Mouse (Mus musculus) stomach, embryonic 15.5 days (tissue): ENCODE results near the gene Ldlrap1. TPM values are rescaled to one million over a fixed set of nuclear protein-coding genes. Genes with fewer than 3 reads are reported as not detected.
A peak's percentile ranks its signal among the peaks of the same experiment; 100 is the strongest.

ENCODE experiments used
- ATAC-seq: fragments of 200-750 bp; cut with Nextera tagmentation; 2 replicates; pipeline ENCODE4 v1.8.0; 2017; ENCODE audit warnings: low read depth, moderate number of reproducible peaks, moderate TSS enrichment; ENCODE audit not compliant: insufficient read depth, low FRiP score
- H3K27ac ChIP-seq: fragments of 300-500 bp; sonication (generic); 2 replicates; pipeline ENCODE4 v1.5.1; 2015; ENCODE audit warnings: mild to moderate bottlenecking, inconsistent platforms
- H3K27me3 ChIP-seq: fragments of 300-500 bp; sonication (generic); replicated peaks from 2 replicates; pipeline ENCODE4 v1.6.1; 2015; ENCODE audit warnings: inconsistent platforms
- H3K36me3 ChIP-seq: fragments of 300-500 bp; sonication (generic); 2 replicates; pipeline ENCODE4 v1.6.1; 2015; ENCODE audit warnings: inconsistent platforms
- H3K4me1 ChIP-seq: fragments of 300-500 bp; sonication (generic); 2 replicates; pipeline ENCODE4 v1.6.1; 2015; ENCODE audit warnings: inconsistent platforms
- H3K4me2 ChIP-seq: fragments of 300-500 bp; sonication (generic); 2 replicates; pipeline ENCODE4 v1.6.1; 2015; ENCODE audit warnings: mild to moderate bottlenecking, inconsistent platforms
- H3K4me3 ChIP-seq: fragments of 300-500 bp; sonication (generic); replicated peaks from 2 replicates; pipeline ENCODE4 v1.5.1; 2015; ENCODE audit warnings: inconsistent platforms
- H3K9ac ChIP-seq: fragments of 300-500 bp; sonication (generic); 2 replicates; pipeline ENCODE4 v1.6.1; 2015; ENCODE audit warnings: inconsistent platforms
- H3K9me3 ChIP-seq: fragments of 300-500 bp; sonication (generic); 2 replicates; pipeline ENCODE4 v1.6.1; 2016; ENCODE audit warnings: inconsistent platforms
- WGBS: fragments of 180-500 bp; shearing (Covaris S2); methylation state at CpG from one replicate; pipeline ENCODE4 v1.1.7; 2015; 5-methylcytosine and 5-hydroxymethylcytosine counted together
- polyA plus RNA-seq: library from polyadenylated mRNA; unstranded; fragments of >200 nt; fragmentation: Nextera tagmentation; extraction: Ambion mirVana; gene quantifications from 2 replicates; pipeline ENCODE4 v1.2.1, GENCODE M21; 2015

Gene Ldlrap1
- polyA plus RNA-seq, 1 experiment from 2014 or later: 20.8 TPM

DNA sequence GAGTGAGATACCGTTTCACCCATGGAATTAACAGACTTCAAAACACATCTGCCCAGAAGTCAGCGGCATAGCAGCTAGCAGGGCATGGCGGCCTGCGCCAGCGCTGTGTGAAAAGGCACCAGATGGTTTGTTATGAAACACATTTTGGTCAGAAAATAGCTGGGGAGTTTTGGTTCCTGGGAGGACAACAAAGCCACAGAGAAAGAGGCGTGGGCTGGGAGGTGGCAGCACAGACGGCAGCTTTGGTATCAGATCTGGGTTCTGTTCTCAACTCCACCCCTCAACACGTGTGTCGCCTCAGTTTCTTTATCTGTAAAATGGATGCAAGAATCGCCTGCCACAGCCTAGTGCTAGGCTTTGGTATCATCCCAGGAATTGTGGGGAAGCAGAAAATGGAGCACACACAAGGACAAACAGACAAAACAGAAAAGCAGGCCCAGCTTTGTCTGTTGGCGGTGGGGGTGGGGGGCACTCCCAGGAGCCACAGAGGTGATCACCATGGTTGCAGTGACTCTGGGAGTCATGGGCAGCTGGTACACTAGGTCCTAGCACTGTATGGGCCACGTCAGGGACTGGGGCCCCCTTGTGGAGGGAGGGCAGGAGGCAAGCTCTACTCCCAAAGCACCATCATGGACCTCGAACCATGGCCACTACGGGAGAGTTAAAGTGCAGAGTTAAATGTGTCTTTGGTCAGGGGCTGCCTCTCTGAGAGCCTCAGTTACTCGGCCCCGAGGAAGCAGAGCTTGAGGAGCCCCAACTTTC is 21.7 kb downstream of the Ldlrap1 start:
- 86% methylated on average over 16 of the region's 16 CpGs for WGBS
- no peak for ATAC-seq
- no peak overlapping the region for H3K9ac ChIP-seq
- peaks cover 9% of the 10 kb centered on the region for H3K36me3 ChIP-seq
- no peaks in the 10 kb centered on the region for H3K27me3 ChIP-seq
- H3K9me3 ChIP-seq: no peaks in the 10 kb centered on the region
- 0 out of 2 replicates have a peak, but pooled peaks cover 17% of the 10 kb centered on the region for H3K4me1 ChIP-seq
- no peak overlapping the region for H3K4me3 ChIP-seq
- no peak overlapping the region for H3K4me2 ChIP-seq
- no peak overlapping the region for H3K27ac ChIP-seq

DNA sequence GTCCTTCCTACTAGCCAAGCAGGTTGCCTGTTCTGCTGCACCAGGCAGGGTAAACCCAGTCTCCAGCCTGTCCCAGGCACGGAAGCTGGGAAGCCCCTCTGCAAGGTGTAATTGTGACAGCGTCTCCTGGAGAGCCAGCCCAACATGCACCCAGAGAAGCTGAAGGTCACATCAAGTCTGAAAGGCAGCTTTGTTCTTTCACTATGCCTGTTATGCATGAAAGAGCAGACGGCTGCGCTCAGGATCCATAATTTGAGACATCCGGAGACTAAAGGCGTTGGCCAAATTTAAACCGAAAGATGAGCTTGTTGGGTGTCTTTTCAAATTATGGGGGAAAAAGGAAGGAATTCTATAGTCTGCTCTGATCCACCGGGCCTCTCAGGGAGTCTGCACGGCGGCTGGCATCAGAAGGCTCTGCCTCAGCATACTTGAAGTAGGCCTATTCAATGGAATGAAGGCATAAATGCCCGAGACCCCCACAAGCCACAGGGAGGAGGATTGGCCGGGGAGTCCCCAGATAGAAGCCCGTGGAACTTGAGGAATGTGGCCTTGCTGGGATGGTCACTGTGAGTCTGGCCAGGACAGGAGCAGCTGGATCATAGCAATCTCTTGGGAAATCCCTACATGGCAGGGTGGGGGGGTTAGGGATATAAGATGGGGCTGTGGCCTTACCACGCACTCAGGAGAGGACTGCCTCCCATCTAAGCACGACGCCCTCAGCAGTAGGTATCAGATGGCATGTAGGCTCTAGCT is 23.8 kb downstream of the Ldlrap1 start:
- 62% methylated on average over 16 of the region's 16 CpGs for WGBS
- H3K4me2 ChIP-seq: no peak overlapping the region
- no peak overlapping the region for H3K4me3 ChIP-seq
- 0 out of 2 replicates have a peak, but pooled peaks cover 5% of the 10 kb centered on the region for H3K4me1 ChIP-seq
- no peaks in the 10 kb centered on the region for H3K9me3 ChIP-seq
- H3K9ac ChIP-seq: no peak overlapping the region
- no peak for ATAC-seq
- H3K27me3 ChIP-seq: no peaks in the 10 kb centered on the region
- H3K27ac ChIP-seq: no peak overlapping the region
- peaks cover 8% of the 10 kb centered on the region; the same call in 1 of the 2 replicates for H3K36me3 ChIP-seq

DNA sequence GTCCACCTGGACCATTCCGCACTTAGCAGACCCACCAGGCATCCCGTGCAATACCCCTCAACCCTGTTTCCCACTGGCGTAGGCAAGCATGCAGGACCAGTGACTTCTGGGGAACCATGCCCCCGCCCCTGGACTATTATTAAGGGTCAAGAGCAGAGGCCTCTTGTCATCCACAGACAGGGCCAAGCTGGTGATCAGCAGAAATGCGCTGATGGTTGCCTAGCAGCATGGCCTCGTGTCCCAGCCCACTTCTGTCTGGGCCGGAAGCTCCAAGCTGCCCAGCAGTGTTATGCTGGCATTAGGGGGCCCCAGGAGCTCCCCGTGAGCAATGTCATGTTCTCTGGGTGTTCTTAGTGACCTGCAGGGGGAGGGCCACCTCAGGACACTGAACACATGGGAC is 25.9 kb downstream of the Ldlrap1 start:
- H3K9me3 ChIP-seq: no peaks in the 10 kb centered on the region
- 64% methylated on average over 8 of the region's 8 CpGs for WGBS
- peaks cover 8% of the 10 kb centered on the region; the same call in 1 of the 2 replicates for H3K4me1 ChIP-seq
- no peak overlapping the region for H3K9ac ChIP-seq
- no peak overlapping the region for H3K27ac ChIP-seq
- H3K4me3 ChIP-seq: no peak overlapping the region
- H3K27me3 ChIP-seq: no peaks in the 10 kb centered on the region
- H3K36me3 ChIP-seq: peaks cover 2% of the 10 kb centered on the region; the same call in 1 of the 2 replicates
- H3K4me2 ChIP-seq: no peak overlapping the region
- ATAC-seq: no peak

DNA sequence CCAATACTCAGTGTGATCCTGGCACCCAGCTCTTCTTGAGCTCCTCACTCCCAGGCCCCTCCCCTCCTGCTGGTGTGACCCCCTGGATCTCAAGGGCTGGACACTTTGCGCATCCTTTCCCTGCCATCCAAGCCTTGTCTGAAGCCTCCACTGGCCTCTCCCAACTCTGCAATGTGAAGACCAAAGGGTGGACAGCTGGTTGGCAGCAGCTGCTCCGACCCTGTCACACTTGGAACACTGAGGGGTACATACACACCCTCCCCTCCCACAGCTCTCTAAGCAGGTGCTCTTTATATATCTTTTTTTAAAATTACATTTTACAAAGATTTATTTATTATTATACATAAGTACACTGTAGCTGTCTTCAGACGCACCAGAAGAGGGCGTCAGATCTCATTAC is 27.6 kb downstream of the Ldlrap1 start:
- H3K4me3 ChIP-seq: no peak overlapping the region
- H3K27me3 ChIP-seq: no peaks in the 10 kb centered on the region
- no peak overlapping the region for H3K4me2 ChIP-seq
- no peaks in the 10 kb centered on the region for H3K36me3 ChIP-seq
- H3K9ac ChIP-seq: no peak overlapping the region
- H3K27ac ChIP-seq: no peak overlapping the region
- no peak for ATAC-seq
- 88% methylated on average over 4 of the region's 4 CpGs for WGBS
- H3K9me3 ChIP-seq: no peaks in the 10 kb centered on the region
- peaks cover 13% of the 10 kb centered on the region for H3K4me1 ChIP-seq

DNA sequence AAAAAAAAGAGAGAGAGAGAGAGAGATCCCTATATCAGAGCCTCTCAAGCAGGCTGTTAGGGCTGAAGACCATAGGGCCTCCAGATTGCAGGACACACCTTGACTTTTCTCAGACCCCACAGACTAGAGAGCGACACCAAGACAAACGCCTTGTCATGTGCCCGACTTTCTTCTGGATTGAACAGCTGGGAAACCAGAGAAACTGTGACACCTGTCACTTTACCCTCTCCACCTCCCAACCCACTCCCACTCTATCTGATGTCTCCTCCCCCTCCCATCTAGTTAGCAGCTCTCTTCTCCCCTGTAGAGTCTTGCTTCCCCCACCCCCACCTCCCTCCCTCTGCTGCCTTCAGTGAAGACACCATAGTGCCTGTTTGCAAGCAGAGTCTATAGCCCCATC is 28.3 kb downstream of the Ldlrap1 start:
- no peaks in the 10 kb centered on the region for H3K9me3 ChIP-seq
- no peaks in the 10 kb centered on the region for H3K36me3 ChIP-seq
- no peaks in the 10 kb centered on the region for H3K27me3 ChIP-seq
- 76% methylated on average over 3 of the region's 3 CpGs for WGBS
- H3K4me3 ChIP-seq: no peak overlapping the region
- H3K27ac ChIP-seq: no peak overlapping the region
- H3K9ac ChIP-seq: no peak overlapping the region
- H3K4me2 ChIP-seq: no peak overlapping the region
- no peak for ATAC-seq
- peaks cover 17% of the 10 kb centered on the region for H3K4me1 ChIP-seq

DNA sequence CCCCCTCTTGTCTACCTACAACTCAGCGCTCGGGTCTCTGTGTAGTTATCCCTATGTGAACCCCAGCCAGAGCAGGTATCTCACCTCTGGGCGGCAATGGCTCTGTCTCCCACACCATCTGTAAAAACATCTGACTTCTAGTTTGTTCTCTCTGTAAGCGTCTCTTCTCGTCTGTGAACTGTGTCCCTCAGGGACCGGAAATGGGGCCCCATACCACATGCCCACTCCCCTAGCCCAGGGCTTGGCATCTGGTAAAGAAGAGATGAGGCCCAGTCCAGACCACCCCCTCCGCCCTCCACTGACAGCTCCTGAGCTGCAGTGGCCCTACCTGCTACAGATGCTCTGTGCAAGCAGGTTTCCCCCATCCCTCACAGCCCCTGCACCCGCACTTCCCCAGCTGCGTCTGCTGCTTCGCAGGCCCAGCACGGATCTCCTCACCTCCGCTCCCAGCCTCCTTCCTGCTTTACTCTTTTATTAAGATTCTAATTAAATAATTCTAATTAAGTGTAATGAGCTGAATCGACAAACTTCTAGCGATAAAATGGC is 30.4 kb downstream of the Ldlrap1 start:
- no peaks in the 10 kb centered on the region for H3K27me3 ChIP-seq
- no peak for ATAC-seq
- no peak overlapping the region for H3K9ac ChIP-seq
- no peak overlapping the region for H3K27ac ChIP-seq
- H3K4me3 ChIP-seq: no peak overlapping the region
- peaks cover 24% of the 10 kb centered on the region for H3K4me1 ChIP-seq
- 67% methylated on average over 14 of the region's 14 CpGs for WGBS
- H3K9me3 ChIP-seq: no peaks in the 10 kb centered on the region
- no peak overlapping the region for H3K4me2 ChIP-seq
- no peaks in the 10 kb centered on the region for H3K36me3 ChIP-seq

DNA sequence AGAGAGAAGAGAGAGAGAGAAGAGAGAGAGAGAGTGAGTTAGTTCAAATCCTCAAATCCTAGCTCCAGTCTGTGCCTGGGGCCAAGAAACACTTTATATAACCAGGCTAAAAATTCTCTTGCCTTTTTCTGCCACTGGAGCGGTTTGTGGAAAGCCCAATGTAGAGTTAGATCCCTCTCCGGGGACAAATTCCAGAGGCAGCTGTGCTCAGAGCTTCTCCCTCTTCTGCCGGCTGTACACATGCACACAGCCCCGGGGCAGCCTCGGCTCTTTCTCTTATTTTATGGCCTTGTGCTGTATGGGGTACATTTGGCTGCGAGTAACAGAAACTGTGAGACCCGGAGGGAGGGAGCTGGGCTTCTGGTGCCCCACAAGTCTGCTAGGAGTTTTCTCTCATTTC is 31.7 kb downstream of the Ldlrap1 start:
- no peak for ATAC-seq
- 68% methylated on average over 7 of the region's 7 CpGs for WGBS
- Histone ChIP-seq H3K9ac (no peak overlapping the region), H3K4me3 (no peak overlapping the region), H3K4me1 (peaks cover 24% of the 10 kb centered on the region), H3K9me3 (no peaks in the 10 kb centered on the region), H3K27me3 (no peaks in the 10 kb centered on the region), H3K36me3 (no peaks in the 10 kb centered on the region), H3K27ac (no peak overlapping the region), H3K4me2 (no peak overlapping the region)

DNA sequence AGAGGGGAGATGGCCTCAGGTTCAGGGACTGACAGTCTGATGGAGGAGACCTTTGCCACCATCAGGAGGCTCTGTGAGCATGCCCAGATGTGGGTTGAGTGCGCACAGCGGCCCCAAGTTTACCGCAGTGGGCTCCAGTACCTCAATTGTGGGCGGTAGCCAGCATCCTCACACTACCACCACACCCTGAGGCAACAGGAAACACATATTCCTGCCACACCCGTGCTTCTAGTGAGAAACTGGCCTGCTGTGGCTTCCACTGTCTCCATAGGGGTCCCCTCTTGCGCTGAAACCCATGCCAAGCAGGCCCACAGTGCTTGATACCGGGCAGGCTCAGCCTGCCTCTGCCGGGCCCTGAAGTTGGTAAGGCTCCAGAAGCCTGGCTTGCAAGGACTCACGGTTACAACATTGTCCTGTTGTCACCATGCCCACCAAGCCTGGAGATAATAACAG is 33.2 kb downstream of the Ldlrap1 start:
- Histone ChIP-seq H3K27me3 (no peaks in the 10 kb centered on the region), H3K9ac (no peak overlapping the region), H3K36me3 (no peaks in the 10 kb centered on the region), H3K9me3 (no peaks in the 10 kb centered on the region), H3K4me2 (peak overlapping the region; percentile 35), H3K4me3 (no peak overlapping the region), H3K4me1 (peaks cover 32% of the 10 kb centered on the region), H3K27ac (peak overlapping the region; percentile 85)
- ATAC-seq: peak; percentile 28
- 48% methylated on average over 9 of the region's 9 CpGs for WGBS

DNA sequence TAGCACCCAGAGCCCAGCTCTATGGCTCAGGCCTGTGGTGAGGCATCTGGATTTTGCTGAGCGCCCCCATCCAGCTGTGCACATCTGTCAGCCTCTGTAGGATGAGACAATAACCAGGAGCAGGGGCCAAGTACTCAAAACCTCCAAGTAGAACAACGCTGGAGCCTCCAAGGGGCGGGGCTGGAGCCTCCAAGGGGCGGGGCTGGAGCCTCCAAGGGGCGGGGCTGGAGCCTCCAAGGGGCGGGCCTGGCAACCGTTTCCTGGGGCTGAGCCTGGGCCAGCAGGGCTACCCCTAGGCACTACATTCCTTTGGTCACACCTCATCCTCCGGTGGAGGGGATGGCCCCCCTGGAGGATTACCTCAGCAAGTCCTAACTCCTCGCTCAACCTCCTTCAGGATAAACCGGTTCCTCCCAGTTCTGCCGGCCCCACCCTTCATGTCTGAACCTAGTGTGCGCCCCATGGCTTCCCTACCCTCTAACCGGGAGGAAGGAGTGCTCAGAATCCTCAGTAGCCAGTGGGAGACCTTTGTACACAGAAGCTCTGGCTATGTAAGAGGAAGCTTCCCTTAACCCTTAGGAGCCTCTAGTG is 33.7 kb downstream of the Ldlrap1 start:
- Histone ChIP-seq H3K36me3 (no peaks in the 10 kb centered on the region), H3K4me1 (peaks cover 32% of the 10 kb centered on the region), H3K9ac (no peak overlapping the region), H3K27ac (peak overlapping the region; percentile 85), H3K4me3 (no peak overlapping the region), H3K9me3 (no peaks in the 10 kb centered on the region), H3K4me2 (peak overlapping the region; percentile 35), H3K27me3 (no peaks in the 10 kb centered on the region)
- peak; percentile 91 for ATAC-seq
- 8% methylated on average over 13 of the region's 13 CpGs for WGBS

DNA sequence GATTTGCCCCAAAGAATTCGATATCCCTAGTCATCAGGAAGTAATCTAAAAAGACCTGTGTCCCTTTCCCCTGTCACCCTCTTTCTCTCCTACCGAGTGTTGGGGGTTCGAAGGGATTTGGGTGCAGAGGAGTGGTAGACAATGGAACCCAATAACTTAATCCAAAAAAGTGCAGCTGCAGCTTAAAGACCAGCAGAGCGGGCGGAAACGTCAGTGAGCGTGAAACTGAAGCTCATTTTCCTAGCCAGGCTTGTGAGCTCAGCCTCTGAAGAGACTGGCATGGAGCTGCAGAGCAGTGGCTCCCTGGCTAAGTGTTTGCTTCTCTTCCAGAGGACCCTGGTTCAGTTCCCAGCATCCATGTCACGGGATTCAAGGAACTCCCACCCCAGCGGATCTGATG is 34.5 kb downstream of the Ldlrap1 start:
- H3K4me2 ChIP-seq: no peak overlapping the region
- 69% methylated on average over 9 of the region's 9 CpGs for WGBS
- no peak overlapping the region for H3K4me3 ChIP-seq
- H3K9me3 ChIP-seq: no peaks in the 10 kb centered on the region
- no peak overlapping the region for H3K9ac ChIP-seq
- H3K27me3 ChIP-seq: no peaks in the 10 kb centered on the region
- no peak for ATAC-seq
- no peaks in the 10 kb centered on the region for H3K36me3 ChIP-seq
- H3K4me1 ChIP-seq: peaks cover 32% of the 10 kb centered on the region
- H3K27ac ChIP-seq: peak overlapping the region; percentile 62

DNA sequence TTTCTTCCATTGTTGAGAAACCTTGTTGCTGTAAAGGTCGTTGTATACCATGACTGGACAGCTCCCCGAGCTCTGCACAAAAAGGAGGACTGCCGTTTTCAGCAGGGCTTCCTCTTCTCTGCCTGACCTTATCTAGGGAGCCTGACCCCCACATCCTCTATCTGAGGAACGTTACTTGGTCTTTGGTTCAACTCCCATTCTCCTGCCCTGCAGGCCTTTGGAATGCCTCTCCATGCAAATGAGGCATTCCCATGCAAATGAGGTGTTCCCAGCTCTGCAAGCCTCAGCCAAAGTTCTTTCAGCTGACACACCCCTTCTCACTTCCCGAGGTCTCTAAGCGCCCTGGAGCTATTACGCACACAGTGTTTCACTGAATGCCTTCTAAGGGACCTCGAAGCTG is 37.7 kb downstream of the Ldlrap1 start:
- H3K9me3 ChIP-seq: no peaks in the 10 kb centered on the region
- no peak for ATAC-seq
- 10% methylated on average over 8 of the region's 8 CpGs for WGBS
- H3K4me2 ChIP-seq: no peak overlapping the region
- no peak overlapping the region for H3K9ac ChIP-seq
- no peak overlapping the region for H3K27ac ChIP-seq
- H3K36me3 ChIP-seq: no peaks in the 10 kb centered on the region
- peaks cover 30% of the 10 kb centered on the region for H3K4me1 ChIP-seq
- H3K4me3 ChIP-seq: no peak overlapping the region
- no peaks in the 10 kb centered on the region for H3K27me3 ChIP-seq
